Mouse (Mus musculus) liver, adult 2 months (tissue): ENCODE measurements around the gene Mical2. TPM values are rescaled to one million over a fixed set of nuclear protein-coding genes. Genes with fewer than 3 reads are reported as not detected.
A peak's percentile ranks its signal among the peaks of the same experiment; 100 is the strongest.

ENCODE experiments used
- DNase-seq: peaks from one replicate; pipeline ENCODE4 v3.0.0-alpha.2; 2011; ENCODE audit warnings: low read depth, low spot score; ENCODE audit errors: extremely low read depth
- H3K27ac ChIP-seq: fragments of 200-500 bp; replicated peaks from 2 replicates; pipeline ENCODE4 v1.5.1; 2012; ENCODE audit warnings: low read depth, mild to moderate bottlenecking, control low read depth, inconsistent platforms, low read length; ENCODE audit not compliant: insufficient read depth
- H3K27me3 ChIP-seq: fragments of 200-500 bp; 2 replicates; pipeline ENCODE4 v1.6.1; 2012; ENCODE audit warnings: mild to moderate bottlenecking, moderate library complexity, low read length, inconsistent platforms; ENCODE audit not compliant: control insufficient read depth, insufficient read depth
- H3K36me3 ChIP-seq: fragments of 200-500 bp; 2 replicates; pipeline ENCODE4 v1.6.1; 2012; ENCODE audit warnings: low read length, inconsistent platforms; ENCODE audit not compliant: control insufficient read depth, insufficient read depth
- H3K4me1 ChIP-seq: fragments of 200-500 bp; 2 replicates; pipeline ENCODE4 v1.6.1; 2011; ENCODE audit warnings: low read length; ENCODE audit not compliant: control insufficient read depth, insufficient read depth
- H3K4me3 ChIP-seq: fragments of 200-500 bp; 2 replicates; pipeline ENCODE4 v1.5.1; 2011; ENCODE audit warnings: low read depth, mild to moderate bottlenecking, control low read depth, low read length, moderate library complexity; ENCODE audit not compliant: insufficient read depth
- H3K79me2 ChIP-seq: fragments of 200-500 bp; 2 replicates; pipeline ENCODE4 v1.6.1; 2012; ENCODE audit warnings: inconsistent platforms, mild to moderate bottlenecking, low read length, moderate library complexity; ENCODE audit not compliant: control insufficient read depth, insufficient read depth
- H3K9ac ChIP-seq: fragments of 200-500 bp; 2 replicates; pipeline ENCODE4 v1.6.1; 2012; ENCODE audit warnings: low read depth, mild to moderate bottlenecking, control low read depth, inconsistent platforms, low read length
- CTCF ChIP-seq: fragments of 200-500 bp; IDR thresholded peaks from 2 replicates; pipeline ENCODE4 v1.5.1; 2011; ENCODE audit warnings: low read depth, low read length, control low read depth
- POLR2A ChIP-seq: fragments of 200-500 bp; IDR thresholded peaks from 2 replicates; pipeline ENCODE4 v1.6.1; 2011; ENCODE audit warnings: low read length, control low read depth; ENCODE audit not compliant: insufficient read depth; ENCODE audit errors: extremely low read depth
- WGBS: fragments of 180-500 bp; shearing (Covaris S2); methylation state at CpG from one replicate; pipeline ENCODE4 v1.1.7; 2018; 5-methylcytosine and 5-hydroxymethylcytosine counted together
- polyA plus RNA-seq: library from polyadenylated mRNA; depleted of rRNA; stranded (reverse); fragments of >200 nt; gene quantifications from 2 replicates; pipeline ENCODE4 v1.2.3, GENCODE M21; 2012
- total RNA-seq: library from RNA; depleted of rRNA; stranded (reverse); fragments of >200 nt; gene quantifications from 2 replicates; pipeline ENCODE4 v1.2.3, GENCODE M21; 2014

The Mical2 gene
- total and polyA plus RNA-seq, 2 experiments: 4.1 to 6.9 TPM

- Histone ChIP-seq H3K27ac (no peak overlapping the region), H3K9ac (no peak overlapping the region), H3K27me3 (no peaks in the 10 kb centered on the region), H3K36me3 (no peaks in the 10 kb centered on the region), H3K79me2 (no peaks in the 10 kb centered on the region), H3K4me1 (peaks cover 19% of the 10 kb centered on the region), H3K4me3 (no peak overlapping the region)
- TF ChIP-seq POLR2A (no peak), CTCF (no peak)
- 19% methylated on average over 11 of the region's 11 CpGs for WGBS
- DNase-seq: no peak
Measured at GRCm38 (mm10) chr7:112390252-112390936, 164.7 kb downstream of the Mical2 start.

- Histone ChIP-seq H3K9ac (no peak overlapping the region), H3K79me2 (no peaks in the 10 kb centered on the region), H3K4me1 (peaks cover 17% of the 10 kb centered on the region), H3K27ac (no peak overlapping the region), H3K36me3 (no peaks in the 10 kb centered on the region), H3K27me3 (no peaks in the 10 kb centered on the region), H3K4me3 (no peak overlapping the region)
- DNase-seq: no peak
- 65% methylated on average over 6 of the region's 6 CpGs for WGBS
- no peak for TF ChIP-seq POLR2A
- TF ChIP-seq CTCF: no peak
Measured at GRCm38 (mm10) chr7:112390937-112391605, 165.4 kb downstream of the Mical2 start.

DNA sequence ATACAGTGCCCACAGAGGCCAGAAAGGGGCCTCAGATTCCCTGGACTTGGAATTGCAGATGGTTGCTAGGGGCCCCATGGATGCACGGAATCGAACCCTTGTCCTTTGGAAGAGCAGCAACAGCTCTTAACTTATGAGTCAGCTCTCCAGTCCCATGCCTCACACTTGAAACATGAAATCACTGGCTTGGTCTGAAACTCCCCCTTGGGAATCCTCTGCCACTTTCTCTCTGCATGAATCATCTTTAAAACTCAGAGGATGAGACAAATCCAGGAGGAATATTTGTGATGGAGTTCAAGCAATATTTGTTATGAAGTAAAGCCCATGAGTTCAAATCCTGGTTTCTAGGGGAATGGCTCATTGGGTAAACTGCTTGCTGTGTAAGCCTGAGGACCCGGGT is 172.1 kb downstream of the Mical2 start:
- Histone ChIP-seq H3K4me1 (no peaks in the 10 kb centered on the region), H3K9ac (no peak overlapping the region), H3K27me3 (no peaks in the 10 kb centered on the region), H3K79me2 (no peaks in the 10 kb centered on the region), H3K27ac (no peak overlapping the region), H3K4me3 (no peak overlapping the region), H3K36me3 (no peaks in the 10 kb centered on the region)
- DNase-seq: no peak
- 93% methylated on average over 3 of the region's 3 CpGs for WGBS
- TF ChIP-seq POLR2A (no peak), CTCF (no peak)

- Histone ChIP-seq H3K4me1 (no peaks in the 10 kb centered on the region), H3K27ac (no peak overlapping the region), H3K4me3 (no peak overlapping the region), H3K79me2 (no peaks in the 10 kb centered on the region), H3K9ac (no peak overlapping the region), H3K36me3 (no peaks in the 10 kb centered on the region), H3K27me3 (no peaks in the 10 kb centered on the region)
- 82% methylated on average over 7 of the region's 7 CpGs for WGBS
- no peak for DNase-seq
- TF ChIP-seq CTCF: no peak
- TF ChIP-seq POLR2A: no peak
Measured at GRCm38 (mm10) chr7:112399425-112400170, 173.9 kb downstream of the Mical2 start.

DNA sequence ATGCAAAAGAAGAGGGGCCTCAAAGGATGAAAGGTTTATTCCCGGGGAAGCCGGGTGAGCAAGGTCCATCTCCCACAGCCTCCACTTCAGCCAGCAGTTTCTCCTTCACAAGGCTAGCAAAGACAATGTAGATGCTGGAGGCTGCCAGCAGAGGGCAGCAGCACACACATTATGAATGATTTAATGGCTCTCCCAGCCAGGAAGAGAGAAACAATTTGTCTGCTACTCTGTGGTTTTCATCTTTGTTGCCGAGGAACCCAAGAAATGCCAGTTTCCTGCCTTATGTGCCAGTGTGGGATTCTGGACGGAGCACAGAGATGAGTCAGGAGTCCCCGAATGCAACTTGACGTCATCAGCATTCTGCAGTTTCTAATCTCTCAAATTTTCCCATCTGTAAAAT is 174.5 kb downstream of the Mical2 start:
- no peaks in the 10 kb centered on the region for H3K27me3 ChIP-seq

GRCm38 (mm10) chr7:112405061-112405460 is 179.4 kb downstream of the Mical2 start:
- DNase-seq: no peak

More for the DNA sequence above, 174.5 kb downstream of the Mical2 start:
- no peak overlapping the region for H3K4me3 ChIP-seq
- WGBS: 40% methylated on average over 6 of the region's 6 CpGs
- peak; percentile 60 for DNase-seq
- no peaks in the 10 kb centered on the region for H3K36me3 ChIP-seq
- H3K27ac ChIP-seq: no peak overlapping the region
- no peaks in the 10 kb centered on the region for H3K79me2 ChIP-seq
- no peak overlapping the region for H3K9ac ChIP-seq
- H3K4me1 ChIP-seq: no peaks in the 10 kb centered on the region
- TF ChIP-seq POLR2A: no peak
- peak; percentile 90 for TF ChIP-seq CTCF

More at GRCm38 (mm10) chr7:112405061-112405460, 179.4 kb downstream of the Mical2 start:
- WGBS: 63% methylated on average over 2 of the region's 2 CpGs
- Histone ChIP-seq H3K4me3 (no peak overlapping the region), H3K79me2 (no peaks in the 10 kb centered on the region), H3K9ac (no peak overlapping the region), H3K27me3 (no peaks in the 10 kb centered on the region), H3K27ac (no peak overlapping the region), H3K36me3 (no peaks in the 10 kb centered on the region), H3K4me1 (0 out of 2 replicates have a peak, but pooled peaks cover 1% of the 10 kb centered on the region)
- no peak for TF ChIP-seq CTCF
- TF ChIP-seq POLR2A: no peak
